Mouse (Mus musculus) liver, embryonic 14.5 days (tissue): ENCODE measurements at regions not wholly inside any gene's neighbourhood (a gene's known extent, or its start where the extent isn't known, plus 50 kb on each side); places are given as distances from the start of the nearest gene placed in this dataset.

ENCODE experiments used
- CTCF ChIP-seq: IDR thresholded peaks from 2 replicates; pipeline ENCODE4 v1.5.1; 2016; ENCODE audit warnings: antibody characterized with exemption, low read depth, control low read depth
- EP300 ChIP-seq: IDR thresholded peaks from 2 replicates; pipeline ENCODE4 v1.6.1; 2016; ENCODE audit warnings: antibody characterized with exemption, low read depth

- TF ChIP-seq CTCF = no peak
- TF ChIP-seq EP300 = no peak
These were observed 131.8 kb upstream of the Zfp637 start for GRCm38 (mm10) chr6:117709212-117709611.
